Mouse (Mus musculus) erythroblast, adult 5-6 weeks (primary cell): Measurements from ENCODE around the gene Ptx3. TPM values are rescaled to one million over a fixed set of nuclear protein-coding genes. Genes with fewer than 3 reads are reported as not detected.
"Not testable (repeated sequence)": the region's sequence is repeated elsewhere in the genome, so short reads cannot be mapped to it uniquely, and the experiment has no call there.

Source experiments
- ATAC-seq: replicated peaks from 2 replicates; pipeline ENCODE4 v1.8.0; 2016; ENCODE audit warnings: moderate number of reproducible peaks, mild to moderate bottlenecking, moderate TSS enrichment, inconsistent platforms; ENCODE audit not compliant: poor library complexity, low FRiP score, severe bottlenecking
- total RNA-seq, 2 experiments: library from RNA; stranded (forward) in 1 of 2; stranded (reverse) in 1 of 2; fragments of 150-400 nt in 1 of 2; fragments of 200-764, 138-1000 nt in 1 of 2; gene quantifications; 2 replicates each; pipeline versions ENCODE4 v1.2.3 to v1.2.4; 2015 to 2017; ENCODE audit warnings: low replicate concordance in 2 of 2

The Ptx3 gene
- total RNA-seq (2015; ENCODE audit: low replicate concordance) = not detected in 2 replicates
- not detected in 2 replicates for total RNA-seq (2017; ENCODE audit: low replicate concordance)

DNA sequence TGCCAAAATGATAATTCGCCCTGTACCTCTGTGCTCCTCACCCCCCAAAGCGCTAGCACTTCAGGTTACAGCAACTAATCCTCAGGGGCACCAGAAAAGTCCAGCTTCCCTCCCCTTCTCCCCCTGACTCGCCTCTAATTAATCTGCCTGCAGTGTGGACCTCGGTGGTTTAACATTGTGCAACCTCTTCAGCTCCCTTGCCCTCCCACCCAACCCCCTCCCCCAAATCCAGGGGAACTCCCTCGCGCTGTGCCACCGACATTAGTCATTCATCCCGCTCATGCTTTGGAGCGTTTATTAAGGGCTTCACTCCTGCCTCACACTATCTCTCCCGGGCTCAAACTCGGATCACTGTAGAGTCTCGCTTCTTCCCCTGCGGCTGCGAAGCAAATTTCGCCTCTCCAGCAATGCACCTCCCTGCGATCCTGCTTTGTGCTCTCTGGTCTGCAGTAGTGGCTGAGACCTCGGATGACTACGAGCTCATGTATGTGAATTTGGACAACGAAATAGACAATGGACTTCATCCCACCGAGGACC, at the start of gene Ptx3:
Gene Ptx3 (plus strand): TSS at position 256 of the 537 bp plus-strand sequence.
- no peak for ATAC-seq

DNA sequence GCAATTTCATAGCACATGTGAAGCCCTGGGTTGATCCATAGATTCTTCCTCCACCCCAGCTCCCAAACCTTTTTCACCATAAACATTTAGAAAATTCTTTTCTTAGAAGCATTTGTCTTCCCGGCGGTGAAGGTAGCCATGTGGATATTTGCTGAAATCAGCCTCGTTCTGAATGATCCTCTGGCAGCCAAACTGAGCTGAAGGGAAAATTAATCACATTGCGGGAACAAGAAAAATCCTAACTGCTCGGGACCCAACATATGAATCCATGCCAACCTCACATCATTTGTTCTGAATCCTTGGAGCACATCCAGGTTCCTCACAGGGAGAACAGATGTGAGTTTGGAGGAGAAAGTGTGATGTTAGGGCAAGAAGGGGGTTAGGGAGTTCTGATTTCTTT, 46.8 kb upstream of the Ptx3 start:
- ATAC-seq = no peak

DNA sequence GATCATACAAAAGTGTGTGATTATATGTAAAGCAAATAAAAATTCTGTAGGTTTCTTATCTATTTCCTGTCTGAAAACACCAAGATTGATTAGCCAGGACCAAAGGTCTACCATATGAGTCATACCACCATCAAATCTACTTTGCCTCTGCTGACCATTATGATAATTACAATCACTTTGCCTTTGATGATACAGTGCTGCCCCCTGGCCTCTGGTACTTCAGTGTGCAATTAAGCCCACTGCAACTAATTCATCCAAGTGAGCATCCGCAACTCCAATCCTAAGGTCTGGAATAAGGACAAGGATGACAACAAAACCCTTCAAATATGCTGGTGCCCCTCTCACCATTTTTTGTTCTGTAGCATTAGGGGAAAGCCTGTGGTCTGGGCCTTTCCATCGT, 40.1 kb upstream of the Ptx3 start:
- ATAC-seq = no peak

DNA sequence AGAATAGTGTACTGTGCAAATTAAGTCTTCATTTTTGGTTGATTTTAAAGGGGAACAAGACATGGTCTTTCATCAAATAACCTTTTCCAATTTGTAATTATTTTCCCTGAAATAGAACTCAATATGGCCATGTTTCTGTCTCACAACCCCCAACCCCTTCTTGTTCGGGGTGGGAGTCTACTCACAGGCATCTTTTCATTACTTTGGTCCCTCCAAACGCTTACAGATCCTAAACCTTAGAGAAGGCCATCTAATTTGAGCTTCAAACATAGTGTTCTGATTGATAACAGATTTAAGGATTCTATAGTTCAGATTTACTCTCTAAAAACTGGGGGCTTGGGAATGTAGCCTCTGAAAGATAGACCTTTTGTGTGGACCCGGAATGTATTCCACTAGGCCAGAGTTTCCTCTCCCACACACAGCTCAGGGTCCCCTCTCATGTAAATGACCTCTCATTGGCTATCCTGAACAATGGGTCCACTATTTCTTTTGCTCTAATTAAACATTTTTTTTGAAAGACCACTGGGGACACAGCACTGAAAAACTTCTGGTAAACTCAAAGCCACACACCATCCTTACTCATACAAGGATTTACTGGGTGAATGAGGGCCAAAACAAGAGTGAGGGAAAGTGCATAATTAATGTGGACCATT, 25.7 kb upstream of the Ptx3 start:
- no peak for ATAC-seq

DNA sequence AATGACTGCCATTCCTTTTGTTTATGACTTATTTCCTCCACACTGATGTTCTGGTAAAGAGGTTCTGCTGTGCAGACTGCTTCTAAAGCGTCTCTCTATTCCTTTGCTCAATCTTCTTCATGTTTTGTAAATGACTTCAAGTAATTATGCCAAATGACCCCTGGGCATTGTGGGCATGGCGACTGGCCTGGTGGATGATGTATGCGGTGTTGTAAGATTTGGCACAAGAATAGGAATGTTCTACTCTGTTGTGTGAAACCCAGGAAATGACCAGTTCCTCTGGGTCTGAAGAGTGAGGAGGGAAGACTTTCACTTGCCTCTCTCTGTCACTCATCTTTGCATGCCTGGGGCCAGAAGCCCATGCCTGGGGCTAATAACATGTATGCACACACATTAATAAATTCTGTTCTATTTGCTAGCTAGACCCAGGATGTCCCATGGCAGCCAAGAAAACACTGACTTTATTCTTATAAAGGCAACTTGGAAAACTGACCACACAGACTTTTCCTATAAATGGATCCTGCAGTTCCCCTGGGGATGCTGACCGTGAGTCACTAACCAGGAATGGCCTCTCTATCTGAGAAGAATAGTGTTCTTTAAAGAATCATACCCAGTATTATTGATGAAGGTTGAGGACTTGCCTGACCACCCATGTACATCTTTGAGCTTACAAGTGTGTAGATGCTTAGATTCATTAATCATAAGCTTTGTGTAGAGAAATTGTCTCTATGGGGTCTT, 10.7 kb upstream of the Ptx3 start:
- no peak for ATAC-seq

DNA sequence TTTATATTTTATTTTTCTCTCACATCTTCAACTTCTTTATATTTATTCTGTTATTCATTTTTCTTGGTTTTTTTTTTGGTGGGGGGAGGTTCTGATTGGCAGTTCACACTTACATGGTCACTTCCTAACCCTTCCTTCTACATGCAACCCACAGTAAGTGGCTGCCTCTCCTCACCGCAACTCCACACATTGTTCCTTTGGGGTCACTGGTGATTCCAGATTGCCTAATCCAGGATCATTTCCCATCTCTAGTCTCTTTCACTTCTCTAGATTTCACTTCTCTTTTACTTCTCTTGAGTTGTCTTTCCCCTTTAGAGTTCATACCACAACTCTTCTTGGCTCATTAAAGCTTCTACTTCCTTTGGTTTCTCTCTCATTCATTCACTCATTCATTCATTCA, 6.2 kb upstream of the Ptx3 start:
- ATAC-seq = no peak

DNA sequence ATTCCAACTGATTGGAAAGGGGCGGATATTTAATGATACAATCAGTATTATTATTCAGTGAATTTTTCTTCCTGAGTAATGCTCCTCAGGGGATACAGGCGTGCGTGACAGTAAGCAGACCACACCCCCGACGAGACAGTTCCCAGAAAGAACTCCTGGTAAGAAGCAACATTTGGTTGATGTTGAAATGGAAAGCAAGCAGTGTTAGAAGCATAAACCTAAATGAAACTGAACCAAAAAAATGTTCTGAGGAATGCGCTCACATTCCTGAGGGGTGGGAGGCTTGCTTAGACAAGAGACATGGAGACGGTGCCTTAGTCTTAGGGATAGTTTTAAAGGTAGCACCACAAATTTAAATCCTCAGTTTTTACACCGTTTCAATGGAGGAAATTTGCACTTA, 4.0 kb upstream of the Ptx3 start:
- ATAC-seq = no peak

DNA sequence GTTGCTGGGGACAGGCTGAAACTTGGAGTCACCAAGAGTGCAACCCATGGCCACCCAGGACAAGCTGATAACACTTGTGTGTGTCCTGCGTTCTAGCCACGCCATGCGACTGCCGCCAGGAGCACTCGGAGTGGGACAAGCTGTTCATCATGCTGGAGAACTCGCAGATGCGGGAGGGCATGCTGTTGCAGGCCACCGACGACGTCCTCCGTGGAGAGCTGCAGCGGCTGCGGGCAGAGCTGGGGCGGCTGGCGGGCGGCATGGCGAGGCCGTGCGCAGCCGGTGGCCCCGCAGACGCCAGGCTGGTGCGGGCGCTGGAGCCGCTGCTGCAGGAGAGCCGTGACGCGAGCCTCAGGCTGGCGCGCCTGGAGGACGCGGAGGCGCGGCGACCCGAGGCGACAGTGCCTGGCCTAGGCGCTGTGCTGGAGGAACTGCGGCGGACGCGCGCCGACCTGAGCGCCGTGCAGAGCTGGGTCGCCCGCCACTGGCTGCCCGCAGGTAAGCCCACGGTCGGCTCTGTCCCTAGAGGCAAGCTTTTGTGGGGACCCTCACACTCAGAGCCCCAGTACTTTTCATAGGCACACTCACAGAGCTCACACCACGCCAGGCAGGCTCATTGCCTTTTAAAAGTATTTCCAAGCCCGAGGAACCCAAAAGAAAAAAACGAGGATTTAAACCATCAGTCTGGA, 988 bp downstream of the Ptx3 start:
- no peak for ATAC-seq

DNA sequence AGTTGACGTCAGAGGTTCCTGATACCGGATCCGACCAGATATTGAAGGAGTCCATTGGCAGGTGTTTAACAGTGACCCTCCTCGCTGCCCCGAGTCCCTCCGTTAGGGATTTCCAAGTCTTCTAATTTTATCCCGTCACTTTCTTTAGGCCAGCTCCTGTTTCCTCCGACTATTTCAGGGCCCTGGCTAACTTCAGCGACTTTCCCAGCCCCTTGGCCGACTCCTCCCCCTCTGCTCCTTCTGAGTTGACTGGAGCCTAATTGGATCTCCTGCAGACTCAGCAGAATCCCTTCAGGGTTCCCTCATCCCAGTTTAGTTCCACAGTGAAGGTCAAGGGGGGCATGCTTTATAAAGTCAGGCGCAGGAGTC, 1.5 kb downstream of the Ptx3 start:
- no peak for ATAC-seq

DNA sequence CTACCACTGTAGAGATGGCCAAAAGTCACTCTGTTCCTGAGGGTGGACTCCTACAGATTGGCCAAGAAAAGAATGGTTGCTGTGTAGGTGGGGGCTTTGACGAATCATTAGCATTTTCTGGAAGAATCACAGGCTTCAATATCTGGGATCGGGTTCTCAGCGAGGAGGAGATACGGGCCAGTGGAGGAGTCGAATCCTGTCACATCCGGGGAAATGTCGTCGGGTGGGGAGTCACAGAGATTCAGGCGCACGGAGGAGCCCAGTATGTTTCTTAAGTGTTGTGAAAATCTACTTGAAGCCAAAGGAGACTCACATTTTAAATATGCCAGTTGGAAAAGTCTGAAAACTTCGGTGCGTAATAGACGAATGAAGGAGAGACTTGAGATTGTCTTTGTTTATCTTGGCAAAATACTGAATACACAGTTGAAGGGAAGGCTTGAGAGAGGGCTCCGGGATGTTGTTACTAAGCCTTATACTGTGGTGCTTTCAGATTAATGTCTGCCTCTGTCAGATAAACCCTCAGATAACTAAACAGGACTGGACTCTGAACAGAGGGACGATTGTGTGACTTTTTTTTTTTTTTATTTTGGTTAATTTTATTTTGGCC, 5.3 kb downstream of the Ptx3 start:
- no peak for ATAC-seq

DNA sequence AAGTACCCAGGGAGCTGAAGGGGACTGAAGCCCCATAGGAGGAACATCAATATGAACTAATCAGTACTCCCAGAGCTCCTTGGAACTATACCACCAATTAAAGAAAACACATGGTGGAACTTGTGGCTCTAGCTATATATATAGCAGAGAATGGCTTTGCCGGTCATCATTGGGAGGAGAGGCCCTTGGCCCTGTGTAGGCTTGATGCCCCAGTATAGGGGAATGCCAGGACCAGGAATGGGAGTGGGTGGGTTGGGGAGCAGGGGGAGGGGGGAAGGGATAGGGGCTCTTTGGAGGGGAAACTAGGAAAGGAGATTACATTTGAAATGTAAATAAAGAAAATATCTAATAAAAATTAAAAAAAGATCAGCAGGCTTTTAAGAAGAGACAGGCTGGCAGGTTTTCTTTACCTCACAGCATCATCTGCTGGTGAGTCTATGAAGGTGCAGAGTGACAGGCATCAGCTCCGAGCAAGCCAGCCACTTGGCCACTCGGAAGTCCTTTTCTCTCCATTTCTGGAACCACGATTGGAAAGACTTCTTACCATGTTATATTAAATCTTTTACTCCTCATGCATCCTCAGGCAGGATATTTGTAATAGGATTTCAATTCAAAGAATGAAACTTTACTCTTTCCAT, 16.6 kb downstream of the Ptx3 start:
- not testable (repeated sequence) for ATAC-seq

DNA sequence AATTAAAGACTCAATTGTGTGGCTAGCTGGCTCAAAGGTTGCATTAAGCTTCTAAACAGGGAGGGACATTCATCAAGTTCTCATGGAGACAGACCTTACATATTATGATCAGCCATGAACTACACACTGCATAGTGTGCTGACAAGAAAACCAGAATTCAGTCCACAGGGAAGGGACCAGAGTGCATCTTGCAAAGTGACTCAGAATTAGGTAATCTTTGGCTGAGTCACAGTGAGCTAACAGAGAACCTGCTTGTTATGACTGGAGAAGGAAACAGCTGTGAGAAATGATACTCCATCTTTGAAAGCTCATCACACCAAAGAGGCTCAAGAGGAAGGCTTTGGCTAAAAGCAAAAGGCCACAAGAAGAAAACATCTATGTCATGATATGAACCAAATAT, 20.8 kb downstream of the Ptx3 start:
- ATAC-seq = no peak

DNA sequence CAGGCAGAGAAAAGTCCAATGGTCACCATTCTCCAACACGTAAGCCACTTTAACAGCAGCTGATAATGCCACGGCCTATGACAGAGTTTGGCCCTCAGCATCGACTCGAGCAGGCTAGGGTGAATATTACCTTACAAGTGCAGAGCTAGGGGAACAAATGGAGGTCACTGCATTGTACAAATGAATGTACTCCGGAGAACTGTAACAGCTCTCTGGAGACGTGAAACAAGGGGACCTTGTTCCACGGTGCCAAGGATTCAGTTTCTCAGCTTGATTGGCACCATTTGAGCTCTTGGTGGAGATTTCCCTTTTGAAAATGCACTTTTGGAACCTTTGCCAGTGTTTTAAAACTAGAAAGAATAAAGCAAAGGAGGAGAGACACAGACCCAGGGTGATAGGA, 32.1 kb downstream of the Ptx3 start:
- no peak for ATAC-seq

DNA sequence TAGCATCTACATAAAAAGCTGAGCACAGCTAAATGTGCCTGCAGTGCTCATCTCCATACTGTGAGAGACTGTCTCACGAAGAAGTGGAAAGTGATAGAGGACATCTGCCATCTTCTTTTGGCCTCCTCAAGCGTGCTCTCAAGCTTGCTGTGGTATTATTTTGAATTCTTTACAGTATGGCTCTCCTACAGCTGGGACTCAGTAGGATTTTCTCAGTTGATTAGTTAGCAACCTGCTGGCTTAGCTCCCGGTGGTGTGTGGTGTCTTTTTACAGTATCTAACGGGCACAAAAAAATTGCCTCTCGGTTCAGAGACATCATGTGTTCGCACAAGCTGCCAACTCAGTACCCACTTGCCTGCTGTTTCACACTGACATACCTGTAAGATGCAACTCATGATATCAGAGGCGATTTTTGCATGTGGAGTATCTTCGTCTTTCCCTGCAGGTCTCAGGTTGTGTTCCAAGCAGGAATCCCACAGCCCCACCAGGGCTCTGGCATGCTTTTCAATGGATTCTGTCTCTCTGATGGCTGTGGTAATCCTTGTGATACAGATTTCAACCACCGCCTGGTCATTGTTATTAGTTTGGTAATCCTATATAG, 34.9 kb downstream of the Ptx3 start:
- no peak for ATAC-seq

DNA sequence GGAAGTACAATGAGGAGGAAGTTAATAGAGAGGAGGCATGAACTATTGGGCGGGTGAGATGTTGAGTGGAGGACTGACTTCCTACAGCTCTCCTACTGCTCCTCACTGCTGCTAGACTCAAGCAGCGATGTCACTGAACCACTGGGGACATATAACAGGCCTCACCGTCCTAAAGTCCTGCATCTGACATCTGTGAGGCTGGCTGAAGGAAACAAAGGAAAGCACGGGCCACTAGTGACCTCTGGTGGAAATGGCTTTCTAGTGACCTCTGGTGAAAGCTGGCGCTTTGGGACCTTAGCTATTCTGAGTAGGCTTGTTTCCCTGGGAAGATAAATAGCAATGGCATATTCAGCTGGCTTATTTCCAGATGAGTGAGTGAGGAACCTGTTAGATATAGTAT, 42.6 kb downstream of the Ptx3 start:
- ATAC-seq = no peak

DNA sequence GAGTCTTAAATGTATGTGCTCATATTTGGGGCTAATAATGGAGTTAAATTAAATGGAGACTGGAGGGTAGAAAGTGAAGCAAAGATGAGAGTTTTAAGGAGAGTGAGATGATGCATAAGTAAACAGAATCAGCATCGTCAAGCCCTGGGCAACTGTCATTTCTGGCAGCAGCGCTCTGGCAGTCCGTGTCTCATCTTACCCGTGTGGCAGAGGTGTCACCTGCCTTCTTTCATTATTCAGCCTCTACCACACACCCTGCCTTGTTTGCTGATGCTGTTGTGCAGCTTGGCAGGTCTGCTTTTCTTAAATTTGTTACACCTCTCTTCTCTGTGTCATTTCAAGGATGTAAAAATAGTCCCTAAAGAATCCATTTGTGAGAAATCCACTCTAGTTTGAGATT, 43.6 kb downstream of the Ptx3 start:
- ATAC-seq = no peak
